Mouse (Mus musculus): Measurements from ENCODE around the gene Angptl4. TPM values are rescaled to one million over a fixed set of nuclear protein-coding genes. Genes with fewer than 3 reads are reported as not detected.

Angptl4 gene
- polyA plus RNA-seq, 1 experiment from 2014 or later = 35.4 TPM

GRCm38 (mm10) chr17:33780431-33780830 lies 1.2 kb downstream of the Angptl4 start:
- WGBS = 68% methylated on average over 5 of the region's 5 CpGs
- TF ChIP-seq CTCF (IDR thresholded peaks at IDR 0.05; ENCODE audit: low read depth) = no peak
- peak overlapping the region; percentile 52 for H3K4me3 ChIP-seq (ENCODE audit: low read depth, low read length)
- peak overlapping the region; percentile 50 for H3K9ac ChIP-seq
- peaks cover 37% of the 10 kb centered on the region for H3K4me1 ChIP-seq (ENCODE audit: insufficient read depth)
- peak overlapping the region; percentile 88 for H3K27ac ChIP-seq (ENCODE audit: low read depth)
- no peaks in the 10 kb centered on the region for H3K9me3 ChIP-seq (ENCODE audit: low read depth, low read length)
- peak overlapping the region; percentile 76 for H3K4me2 ChIP-seq
- no peaks in the 10 kb centered on the region for H3K27me3 ChIP-seq (ENCODE audit: insufficient read depth, low read length)
- H3K36me3 ChIP-seq (ENCODE audit: insufficient read depth) = peaks cover 33% of the 10 kb centered on the region
- ATAC-seq (ENCODE audit: insufficient read depth) = no peak
- no peak for DNase-seq

DNA sequence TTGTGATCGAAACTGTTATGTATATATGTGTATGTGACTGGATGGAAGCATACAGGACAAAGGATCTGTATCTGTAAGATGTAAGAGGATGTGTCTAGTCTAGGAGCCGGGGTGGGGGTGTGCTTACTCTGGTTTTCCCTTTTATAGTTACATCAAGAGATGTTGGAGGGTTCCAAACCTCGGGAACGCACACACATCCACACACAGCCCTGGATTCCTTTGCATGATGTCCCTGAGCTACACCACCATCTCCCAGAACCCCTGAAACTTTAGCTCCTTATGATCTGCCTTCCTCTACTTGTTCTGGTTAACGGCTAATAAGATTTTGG lies 1.7 kb downstream of the Angptl4 start:
- DNase-seq = peak; percentile 46
- TF ChIP-seq CTCF (IDR thresholded peaks at IDR 0.05; ENCODE audit: low read depth) = no peak
- Histone ChIP-seq H3K9me3 (ENCODE audit: low read depth, low read length) (no peaks in the 10 kb centered on the region), H3K27me3 (ENCODE audit: insufficient read depth, low read length) (no peaks in the 10 kb centered on the region), H3K9ac (peak overlapping the region; percentile 50; the same call in 1 of the 2 replicates), H3K4me2 (peak overlapping the region; percentile 76), H3K36me3 (ENCODE audit: insufficient read depth) (peaks cover 38% of the 10 kb centered on the region), H3K4me1 (ENCODE audit: insufficient read depth) (peaks cover 37% of the 10 kb centered on the region), H3K27ac (ENCODE audit: low read depth) (peak overlapping the region; percentile 88), H3K4me3 (ENCODE audit: low read depth, low read length) (peak overlapping the region; percentile 52)
- 67% methylated on average over 5 of the region's 5 CpGs for WGBS
- ATAC-seq (ENCODE audit: insufficient read depth) = no peak; the same call in 1 of the 2 replicates

GRCm38 (mm10) chr17:33779271-33779966 lies 2.2 kb downstream of the Angptl4 start:
- H3K9ac ChIP-seq = peak overlapping the region; percentile 50
- 33% methylated on average over 9 of the region's 9 CpGs for WGBS
- peaks cover 37% of the 10 kb centered on the region for H3K4me1 ChIP-seq (ENCODE audit: insufficient read depth)

DNA sequence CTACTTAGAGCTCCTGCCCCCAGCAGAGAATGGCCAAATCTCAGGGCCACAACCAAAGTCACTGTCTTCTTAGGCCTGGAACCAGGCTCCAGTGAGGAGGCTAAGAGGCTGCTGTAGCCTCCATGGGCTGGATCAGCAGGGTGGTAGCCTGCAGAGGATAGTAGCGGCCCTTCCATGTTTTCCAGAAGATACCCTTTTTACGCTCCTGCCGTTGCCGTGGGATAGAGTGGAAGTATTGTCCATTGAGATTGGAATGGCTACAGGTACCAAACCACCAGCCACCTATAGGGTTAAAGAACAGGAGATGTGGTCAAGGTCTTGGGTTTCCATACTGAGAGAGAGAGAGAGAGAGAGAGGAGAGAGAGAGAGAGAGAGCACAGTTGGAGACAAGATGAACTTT lies 6.3 kb downstream of the Angptl4 start:
- Histone ChIP-seq H3K9me3 (ENCODE audit: low read depth, low read length) (no peaks in the 10 kb centered on the region), H3K9ac (no peak overlapping the region), H3K27ac (ENCODE audit: low read depth) (no peak overlapping the region), H3K36me3 (ENCODE audit: insufficient read depth) (peaks cover 44% of the 10 kb centered on the region), H3K4me3 (ENCODE audit: low read depth, low read length) (no peak overlapping the region), H3K27me3 (ENCODE audit: insufficient read depth, low read length) (no peaks in the 10 kb centered on the region), H3K4me1 (ENCODE audit: insufficient read depth) (peaks cover 12% of the 10 kb centered on the region), H3K4me2 (no peak overlapping the region)
- ATAC-seq (ENCODE audit: insufficient read depth) (no peak), DNase-seq (no peak)
- TF ChIP-seq CTCF (IDR thresholded peaks at IDR 0.05; ENCODE audit: low read depth) = no peak
- 92% methylated on average over 4 of the region's 4 CpGs for WGBS

More at GRCm38 (mm10) chr17:33779271-33779966, 2.2 kb downstream of the Angptl4 start:
- Histone ChIP-seq H3K9me3 (ENCODE audit: low read depth, low read length) (no peaks in the 10 kb centered on the region), H3K4me2 (peak overlapping the region; percentile 76), H3K4me3 (ENCODE audit: low read depth, low read length) (peak overlapping the region; percentile 52), H3K27me3 (ENCODE audit: insufficient read depth, low read length) (no peaks in the 10 kb centered on the region), H3K36me3 (ENCODE audit: insufficient read depth) (peaks cover 43% of the 10 kb centered on the region), H3K27ac (ENCODE audit: low read depth) (peak overlapping the region; percentile 88)
- DNase-seq = peak; percentile 98
- ATAC-seq (ENCODE audit: insufficient read depth) = peak; percentile 89
- no peak for TF ChIP-seq CTCF (IDR thresholded peaks at IDR 0.05; ENCODE audit: low read depth)

DNA sequence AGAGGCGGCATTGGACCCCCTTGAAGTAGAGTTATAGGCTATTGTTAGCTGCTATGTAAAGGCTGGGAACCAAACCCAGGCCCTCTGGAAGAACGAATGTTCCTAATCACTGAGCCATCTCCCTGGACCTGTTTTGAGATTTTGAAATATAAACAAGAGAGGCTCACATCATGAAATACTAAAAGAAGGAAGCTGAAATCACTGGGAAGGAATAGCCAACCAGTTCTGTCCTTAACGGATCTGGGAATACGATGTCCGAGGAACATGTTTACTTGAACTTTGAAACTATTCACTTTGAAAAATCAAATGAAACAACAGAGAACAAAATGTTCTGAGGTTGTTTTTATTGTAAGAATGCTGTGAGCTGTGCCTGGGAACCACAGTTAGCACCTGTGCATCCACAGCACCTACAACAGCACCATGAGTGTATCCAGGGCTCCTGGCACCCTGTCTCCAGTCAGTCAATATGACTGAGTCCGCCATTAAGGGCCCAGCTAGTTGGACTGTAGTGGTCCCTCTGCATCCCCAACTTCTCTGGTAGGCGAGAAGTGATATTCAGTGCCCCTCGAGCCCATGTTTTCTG lies 7.0 kb downstream of the Angptl4 start:
- no peak overlapping the region for H3K4me3 ChIP-seq (ENCODE audit: low read depth, low read length)

GRCm38 (mm10) chr17:33773871-33774572 lies 7.6 kb downstream of the Angptl4 start:
- no peak for DNase-seq

More for the DNA sequence above, 7.0 kb downstream of the Angptl4 start:
- TF ChIP-seq CTCF (IDR thresholded peaks at IDR 0.05; ENCODE audit: low read depth) = no peak
- no peak overlapping the region for H3K4me2 ChIP-seq
- 85% methylated on average over 8 of the region's 8 CpGs for WGBS
- ATAC-seq (ENCODE audit: insufficient read depth) (no peak), DNase-seq (no peak)
- no peaks in the 10 kb centered on the region for H3K9me3 ChIP-seq (ENCODE audit: low read depth, low read length)
- peaks cover 9% of the 10 kb centered on the region for H3K4me1 ChIP-seq (ENCODE audit: insufficient read depth)
- peaks cover 44% of the 10 kb centered on the region for H3K36me3 ChIP-seq (ENCODE audit: insufficient read depth)
- no peak overlapping the region for H3K9ac ChIP-seq
- no peaks in the 10 kb centered on the region for H3K27me3 ChIP-seq (ENCODE audit: insufficient read depth, low read length)
- no peak overlapping the region for H3K27ac ChIP-seq (ENCODE audit: low read depth)

DNA sequence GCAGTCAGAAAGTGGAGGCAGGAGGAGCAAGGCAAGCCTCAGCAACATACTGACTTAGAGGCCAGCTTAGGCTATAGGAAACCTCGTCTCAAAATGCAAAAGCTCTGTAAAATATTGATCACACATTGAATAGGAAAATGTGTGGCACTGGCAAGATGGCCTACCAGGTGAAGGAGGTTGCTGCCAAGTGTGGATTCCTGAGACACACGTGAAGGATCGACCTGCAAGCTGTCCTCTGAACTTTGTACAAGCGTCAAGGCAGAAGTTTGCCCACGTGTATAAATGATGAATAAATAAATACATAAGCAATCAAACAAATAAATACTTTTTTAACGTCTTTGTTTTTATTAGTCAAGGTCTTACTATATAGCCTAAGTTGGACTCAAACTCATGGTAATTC lies 8.2 kb downstream of the Angptl4 start:
- TF ChIP-seq CTCF (IDR thresholded peaks at IDR 0.05; ENCODE audit: low read depth) = no peak
- Histone ChIP-seq H3K9me3 (ENCODE audit: low read depth, low read length) (no peaks in the 10 kb centered on the region), H3K27ac (ENCODE audit: low read depth) (no peak overlapping the region), H3K4me3 (ENCODE audit: low read depth, low read length) (no peak overlapping the region), H3K4me1 (ENCODE audit: insufficient read depth) (peaks cover 5% of the 10 kb centered on the region), H3K36me3 (ENCODE audit: insufficient read depth) (peaks cover 41% of the 10 kb centered on the region), H3K9ac (no peak overlapping the region), H3K4me2 (no peak overlapping the region), H3K27me3 (ENCODE audit: insufficient read depth, low read length) (no peaks in the 10 kb centered on the region)
- ATAC-seq (ENCODE audit: insufficient read depth) = no peak
- DNase-seq = no peak
- WGBS = 69% methylated on average over 6 of the region's 6 CpGs

More at GRCm38 (mm10) chr17:33773871-33774572, 7.6 kb downstream of the Angptl4 start:
- Histone ChIP-seq H3K4me2 (no peak overlapping the region), H3K4me3 (ENCODE audit: low read depth, low read length) (no peak overlapping the region), H3K27me3 (ENCODE audit: insufficient read depth, low read length) (no peaks in the 10 kb centered on the region), H3K4me1 (ENCODE audit: insufficient read depth) (peaks cover 9% of the 10 kb centered on the region), H3K27ac (ENCODE audit: low read depth) (no peak overlapping the region), H3K9me3 (ENCODE audit: low read depth, low read length) (no peaks in the 10 kb centered on the region), H3K36me3 (ENCODE audit: insufficient read depth) (peaks cover 44% of the 10 kb centered on the region), H3K9ac (no peak overlapping the region)
- ATAC-seq (ENCODE audit: insufficient read depth) = no peak
- WGBS = 88% methylated on average over 6 of the region's 6 CpGs
- no peak for TF ChIP-seq CTCF (IDR thresholded peaks at IDR 0.05; ENCODE audit: low read depth)
